Mouse (Mus musculus) gastrocnemius, postnatal 36 days (tissue): ENCODE data around the gene Crybg3. TPM values are rescaled to one million over a fixed set of nuclear protein-coding genes. Genes with fewer than 3 reads are reported as not detected.

Experiments used
- DNase-seq, 2 experiments: peaks; one replicate each; pipeline ENCODE4 v3.0.0; 2022
- intact Hi-C: fragments of 180-260 bp; cut with DNase I; formaldehyde crosslinking; loops from one replicate; pipeline ENCODE4 v1.15.1; 2025
- total RNA-seq, 2 experiments: library from RNA; stranded (reverse); gene quantifications; 2 replicates each; pipeline ENCODE4 v1.2.3; 2021

Gene Crybg3
- total RNA-seq, 2 experiments from 2014 or later, result 33.7 TPM

- intact Hi-C loops, result no loop called here
Measured at GRCm38 (mm10) chr16:59540944-59541343, 59.8 kb downstream of the Crybg3 start.

GRCm38 (mm10) chr16:59535673-59536072 is 65.1 kb downstream of the Crybg3 start:
- intact Hi-C loops, result no loop called here

More at GRCm38 (mm10) chr16:59540944-59541343, 59.8 kb downstream of the Crybg3 start:
- no peak for DNase-seq

GRCm38 (mm10) chr16:59534349-59534748 is 66.4 kb downstream of the Crybg3 start:
- peak; percentile 61 to 72 for DNase-seq
- intact Hi-C loops, result no loop called here

More at GRCm38 (mm10) chr16:59535673-59536072, 65.1 kb downstream of the Crybg3 start:
- no peak for DNase-seq

GRCm38 (mm10) chr16:59532561-59532960 is 68.2 kb downstream of the Crybg3 start:
- DNase-seq, result no peak
- intact Hi-C loops, result no loop called here

- DNase-seq, result no peak
- intact Hi-C loops, result no loop called here
Measured at GRCm38 (mm10) chr16:59531243-59531642, 69.5 kb downstream of the Crybg3 start.

GRCm38 (mm10) chr16:59529570-59529969 is 71.2 kb downstream of the Crybg3 start:
- no peak for DNase-seq
- intact Hi-C loops, result no loop called here

GRCm38 (mm10) chr16:59526939-59527338 is 73.8 kb downstream of the Crybg3 start:
- no peak for DNase-seq
- intact Hi-C loops, result no loop called here

GRCm38 (mm10) chr16:59521752-59522423 is 78.9 kb downstream of the Crybg3 start:
- intact Hi-C loops, result no loop called here

GRCm38 (mm10) chr16:59517447-59518219 is 83.1 kb downstream of the Crybg3 start:
- intact Hi-C loops, result no loop called here
- no peak for DNase-seq

More at GRCm38 (mm10) chr16:59521752-59522423, 78.9 kb downstream of the Crybg3 start:
- DNase-seq, result no peak

GRCm38 (mm10) chr16:59516965-59517364 is 83.8 kb downstream of the Crybg3 start:
- DNase-seq, result no peak
- intact Hi-C loops, result no loop called here

- intact Hi-C loops, result no loop called here
Measured at GRCm38 (mm10) chr16:59515169-59515568, 85.6 kb downstream of the Crybg3 start.

GRCm38 (mm10) chr16:59509830-59510229 is 90.9 kb downstream of the Crybg3 start:
- DNase-seq, result no peak
- intact Hi-C loops, result no loop called here

More at GRCm38 (mm10) chr16:59515169-59515568, 85.6 kb downstream of the Crybg3 start:
- DNase-seq, result no peak

- intact Hi-C loops, result no loop called here
- no peak for DNase-seq
Measured at GRCm38 (mm10) chr16:59499180-59499579, 101.6 kb downstream of the Crybg3 start.

GRCm38 (mm10) chr16:59497947-59498346 is 102.8 kb downstream of the Crybg3 start:
- DNase-seq, result no peak
- intact Hi-C loops, result no loop called here

GRCm38 (mm10) chr16:59493199-59493598 is 107.6 kb downstream of the Crybg3 start:
- no peak for DNase-seq
- intact Hi-C loops, result no loop called here

GRCm38 (mm10) chr16:59487975-59488548 is 112.7 kb downstream of the Crybg3 start:
- no peak for DNase-seq
- intact Hi-C loops, result no loop called here

GRCm38 (mm10) chr16:59487239-59487638 is 113.5 kb downstream of the Crybg3 start:
- intact Hi-C loops, result no loop called here
- DNase-seq, result no peak

- intact Hi-C loops, result loop anchor here (2.0 to 5.0 kb wide), 2 partner anchors 124 to 139 kb away; partner anchors contain the start of gene Crybg3
- DNase-seq, result no peak
Measured at GRCm38 (mm10) chr16:59477955-59478354, 122.8 kb downstream of the Crybg3 start.

GRCm38 (mm10) chr16:59474788-59475187 is 126.0 kb downstream of the Crybg3 start:
- DNase-seq, result peak; percentile 50 to 56

GRCm38 (mm10) chr16:59472546-59472945 is 128.2 kb downstream of the Crybg3 start:
- intact Hi-C loops, result no loop called here
- DNase-seq, result no peak

More at GRCm38 (mm10) chr16:59474788-59475187, 126.0 kb downstream of the Crybg3 start:
- intact Hi-C loops, result loop anchor here (5.0 kb wide), 1 partner anchor 128 kb away; the partner anchor contains the start of gene Crybg3
